Mouse (Mus musculus) midbrain, postnatal 0 days (tissue): Measurements from ENCODE around the gene Mapk8ip3. TPM values are rescaled to one million over a fixed set of nuclear protein-coding genes. Genes with fewer than 3 reads are reported as not detected.
"Not testable (repeated sequence)": the region's sequence is repeated elsewhere in the genome, so short reads cannot be mapped to it uniquely, and the experiment has no call there.

Source experiments
- ATAC-seq: fragments of 200-750 bp; cut with Nextera tagmentation; 2 replicates; pipeline ENCODE4 v1.8.0; 2017; ENCODE audit warnings: moderate number of reproducible peaks, mild to moderate bottlenecking, moderate TSS enrichment, moderate library complexity; ENCODE audit not compliant: low FRiP score
- DNase-seq: peaks from one replicate; pipeline ENCODE4 v3.0.0-alpha.2; 2015; ENCODE audit warnings: low spot score
- H3K27ac ChIP-seq: fragments of 300-500 bp; sonication (generic); 2 replicates; pipeline ENCODE4 v1.5.1; 2014; ENCODE audit warnings: low read depth, mild to moderate bottlenecking, low read length, mixed read lengths
- H3K27me3 ChIP-seq: fragments of 300-500 bp; sonication (generic); 2 replicates; pipeline ENCODE4 v1.6.1; 2014; ENCODE audit warnings: low read length, control low read depth, mixed read lengths; ENCODE audit not compliant: insufficient read depth
- H3K36me3 ChIP-seq: fragments of 300-500 bp; sonication (generic); 2 replicates; pipeline ENCODE4 v1.6.1; 2014; ENCODE audit warnings: low read length, control low read depth, mixed read lengths; ENCODE audit not compliant: insufficient read depth
- H3K4me1 ChIP-seq: fragments of 300-500 bp; sonication (generic); 2 replicates; pipeline ENCODE4 v1.6.1; 2014; ENCODE audit warnings: mild to moderate bottlenecking, control low read depth, antibody characterized with exemption, low read length, mixed read lengths; ENCODE audit not compliant: insufficient read depth
- H3K4me2 ChIP-seq: fragments of 300-500 bp; sonication (generic); 2 replicates; pipeline ENCODE4 v1.6.1; 2014; ENCODE audit warnings: low read depth, mild to moderate bottlenecking, low read length, mixed read lengths; ENCODE audit not compliant: poor library complexity, severe bottlenecking
- H3K4me3 ChIP-seq: fragments of 300-500 bp; sonication (generic); 2 replicates; pipeline ENCODE4 v1.5.1; 2014; ENCODE audit warnings: low read depth, mild to moderate bottlenecking, low read length, moderate library complexity
- H3K9ac ChIP-seq: fragments of 300-500 bp; sonication (generic); replicated peaks from 2 replicates; pipeline ENCODE4 v1.6.1; 2014; ENCODE audit warnings: mild to moderate bottlenecking, low read length, moderate library complexity, mixed read lengths; ENCODE audit not compliant: poor library complexity, severe bottlenecking
- H3K9me3 ChIP-seq: fragments of 300-500 bp; sonication (generic); 2 replicates; pipeline ENCODE4 v1.6.1; 2016; ENCODE audit warnings: low read length, control low read depth
- CTCF ChIP-seq: IDR thresholded peaks from 2 replicates; pipeline ENCODE4 v1.5.1; 2016; ENCODE audit warnings: antibody characterized with exemption, mild to moderate bottlenecking
- WGBS: fragments of 180-500 bp; shearing (Covaris S2); extraction: QIAGEN DNeasy Blood & Tissue Kit; methylation state at CpG from one replicate; pipeline ENCODE4 v1.1.7; 2014; 5-methylcytosine and 5-hydroxymethylcytosine counted together
- polyA plus RNA-seq: library from polyadenylated mRNA; unstranded; fragments of >200 nt; fragmentation: Nextera tagmentation; extraction: Ambion mirVana; gene quantifications from 2 replicates; pipeline ENCODE4 v1.2.1, GENCODE M21; 2015
- total RNA-seq: library from RNA; depleted of rRNA; stranded (reverse); fragments of >200 nt; gene quantifications from 2 replicates; pipeline ENCODE4 v1.2.3, GENCODE M21; 2014

Mapk8ip3 gene
- total and polyA plus RNA-seq, 2 experiments from 2014 or later, result 72.5 to 168 TPM

DNA sequence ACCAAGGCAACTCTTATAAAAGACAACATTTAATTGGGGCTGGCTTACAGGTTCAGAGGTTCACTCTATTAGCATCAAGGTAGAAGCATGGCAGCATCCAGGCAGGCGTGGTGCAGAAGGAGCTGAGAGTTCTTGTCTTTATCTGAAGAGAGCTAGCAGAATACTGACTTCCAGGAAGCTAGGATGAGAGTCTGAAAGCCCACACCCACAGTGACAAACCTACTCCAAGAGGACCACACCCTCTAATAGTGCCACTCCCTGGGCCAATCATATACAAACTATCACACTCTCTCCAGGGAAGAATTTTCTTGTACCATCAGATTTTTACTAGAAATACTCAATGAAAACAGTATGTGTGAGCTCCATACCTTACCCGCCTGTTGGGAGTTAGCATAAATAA lies 13.9 kb upstream of the Mapk8ip3 start:
- TF ChIP-seq CTCF, result no peak
- Histone ChIP-seq H3K9ac (no peak overlapping the region), H3K9me3 (no peaks in the 10 kb centered on the region), H3K36me3 (peaks cover 49% of the 10 kb centered on the region), H3K4me3 (no peak overlapping the region), H3K27ac (no peak overlapping the region), H3K4me1 (no peaks in the 10 kb centered on the region), H3K4me2 (no peak overlapping the region), H3K27me3 (no peaks in the 10 kb centered on the region)
- DNase-seq (no peak), ATAC-seq (no peak)
- WGBS, result 93% methylated on average over 2 of the region's 2 CpGs

- H3K36me3 ChIP-seq, result peaks cover 35% of the 10 kb centered on the region
- H3K4me1 ChIP-seq, result no peaks in the 10 kb centered on the region
- H3K9me3 ChIP-seq, result no peaks in the 10 kb centered on the region
- DNase-seq, result no peak
- no peak for TF ChIP-seq CTCF
- over 99% methylated on average over 5 of the region's 5 CpGs for WGBS
- no peak overlapping the region for H3K4me2 ChIP-seq
- no peak for ATAC-seq
- no peak overlapping the region for H3K4me3 ChIP-seq
- H3K27me3 ChIP-seq, result no peaks in the 10 kb centered on the region
- H3K27ac ChIP-seq, result no peak overlapping the region
- no peak overlapping the region for H3K9ac ChIP-seq
Observed at GRCm38 (mm10) chr17:24948204-24948603, 11.4 kb upstream of the Mapk8ip3 start.

GRCm38 (mm10) chr17:24943589-24943988 lies 6.8 kb upstream of the Mapk8ip3 start:
- not testable (repeated sequence) for DNase-seq, H3K9me3 ChIP-seq, H3K4me3 ChIP-seq, H3K4me1 ChIP-seq, ATAC-seq, H3K27me3 ChIP-seq, H3K4me2 ChIP-seq, H3K9ac ChIP-seq, H3K27ac ChIP-seq
- WGBS, result 83% methylated on average over 1 of the region's 1 CpGs
- H3K36me3 ChIP-seq, result peaks cover 21% of the 10 kb centered on the region

DNA sequence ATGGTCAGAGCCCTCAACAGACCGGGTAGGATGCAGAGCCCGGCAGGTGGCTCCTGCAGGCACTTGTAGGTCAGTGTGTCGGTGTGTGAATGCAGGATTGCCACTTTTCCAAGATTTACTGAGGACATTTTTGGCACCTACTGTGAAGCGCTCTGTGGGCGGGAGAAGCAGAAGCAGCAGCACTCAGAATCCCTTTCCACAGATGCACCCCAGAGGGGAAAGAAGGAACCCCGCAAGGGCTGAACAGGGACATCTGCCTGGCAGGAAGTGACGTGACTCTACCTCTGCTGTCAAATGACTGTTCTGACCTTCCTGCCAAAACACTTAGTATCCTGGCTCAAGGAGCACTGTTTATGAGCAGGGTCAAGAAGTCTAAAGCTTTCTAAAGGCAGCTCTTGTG lies 6.3 kb upstream of the Mapk8ip3 start:
- DNase-seq, result no peak

GRCm38 (mm10) chr17:24942453-24942852 lies 5.7 kb upstream of the Mapk8ip3 start:
- not testable (repeated sequence) for H3K4me1 ChIP-seq, ATAC-seq, H3K27me3 ChIP-seq, H3K9ac ChIP-seq, H3K27ac ChIP-seq, H3K9me3 ChIP-seq, H3K4me3 ChIP-seq, H3K4me2 ChIP-seq
- DNase-seq, result peak; percentile 3
- WGBS, result 3% methylated on average over 2 of the region's 2 CpGs
- TF ChIP-seq CTCF, result peak; percentile 76
- peaks cover 12% of the 10 kb centered on the region for H3K36me3 ChIP-seq

More for the DNA sequence above, 6.3 kb upstream of the Mapk8ip3 start:
- H3K27me3 ChIP-seq, result no peaks in the 10 kb centered on the region
- H3K9me3 ChIP-seq, result no peaks in the 10 kb centered on the region
- H3K4me1 ChIP-seq, result no peaks in the 10 kb centered on the region
- H3K4me3 ChIP-seq, result no peak overlapping the region
- H3K27ac ChIP-seq, result no peak overlapping the region
- peaks cover 18% of the 10 kb centered on the region for H3K36me3 ChIP-seq
- H3K9ac ChIP-seq, result no peak overlapping the region
- TF ChIP-seq CTCF, result no peak
- no peak overlapping the region for H3K4me2 ChIP-seq
- WGBS, result 94% methylated on average over 7 of the region's 7 CpGs
- ATAC-seq, result no peak

GRCm38 (mm10) chr17:24937266-24937665 lies 489 bp upstream of the Mapk8ip3 start:
- H3K27me3 ChIP-seq, result no peaks in the 10 kb centered on the region
- H3K9ac ChIP-seq, result peak overlapping the region; percentile 92
- ATAC-seq (no peak), DNase-seq (no peak)
- no peaks in the 10 kb centered on the region for H3K36me3 ChIP-seq
- peak; percentile 36 for TF ChIP-seq CTCF
- peaks cover 16% of the 10 kb centered on the region for H3K4me1 ChIP-seq
- peak overlapping the region; percentile 79 for H3K4me2 ChIP-seq
- H3K9me3 ChIP-seq, result no peaks in the 10 kb centered on the region
- peak overlapping the region; percentile 93 for H3K4me3 ChIP-seq
- peak overlapping the region; percentile 86 for H3K27ac ChIP-seq
- WGBS, result 48% methylated on average over 6 of the region's 6 CpGs
